Mouse (Mus musculus): Measurements from ENCODE around the gene Slfn9.
"Not testable (repeated sequence)": the region's sequence is repeated elsewhere in the genome, so short reads cannot be mapped to it uniquely, and the experiment has no call there.

The Slfn9 gene

DNA sequence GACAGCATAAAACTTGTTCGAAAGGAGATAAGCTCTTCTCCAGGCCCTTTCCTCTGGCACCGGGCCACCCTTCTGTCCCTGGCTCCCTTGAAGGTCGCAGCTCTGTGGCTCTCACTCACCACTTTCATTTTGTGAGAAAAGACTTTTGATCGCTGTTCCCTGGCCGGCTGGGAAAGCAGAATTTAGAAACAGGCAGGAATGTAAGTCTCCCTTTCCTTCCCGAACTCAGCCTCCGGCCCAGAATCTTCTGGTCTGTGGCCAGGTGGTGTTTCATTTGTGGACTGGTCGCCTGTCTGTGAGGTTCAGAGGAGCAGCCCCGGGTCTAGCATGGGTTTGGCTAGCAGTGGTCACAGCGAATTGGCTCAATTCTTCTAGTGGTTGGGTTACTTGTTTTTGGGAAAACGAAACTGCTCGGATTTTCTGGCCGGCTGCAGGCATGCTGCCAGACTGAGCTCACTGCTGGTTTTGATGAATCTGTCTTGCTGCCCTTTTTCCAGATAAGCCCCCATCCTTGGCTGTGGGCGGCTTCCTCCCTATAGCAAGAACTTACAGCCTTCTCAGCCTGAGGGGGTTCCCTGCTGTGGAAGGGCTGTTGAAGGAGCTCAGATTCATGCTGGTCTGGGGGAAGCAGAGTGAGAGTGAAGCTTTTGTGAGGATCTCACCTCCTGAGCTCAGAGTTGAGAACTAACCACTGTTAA lies at the start of gene Slfn9:
Gene Slfn9 (minus strand): TSS at position 362 of the 698 bp plus-strand sequence.
- in situ Hi-C loops (cut with MboI; ENCODE audit: low pct_unique_long_range_greater_than_20kb in 1 of 2, low sequenced_read_pairs in 2 of 2, unreplicated experiment in 1 of 2) = no loop called here

DNA sequence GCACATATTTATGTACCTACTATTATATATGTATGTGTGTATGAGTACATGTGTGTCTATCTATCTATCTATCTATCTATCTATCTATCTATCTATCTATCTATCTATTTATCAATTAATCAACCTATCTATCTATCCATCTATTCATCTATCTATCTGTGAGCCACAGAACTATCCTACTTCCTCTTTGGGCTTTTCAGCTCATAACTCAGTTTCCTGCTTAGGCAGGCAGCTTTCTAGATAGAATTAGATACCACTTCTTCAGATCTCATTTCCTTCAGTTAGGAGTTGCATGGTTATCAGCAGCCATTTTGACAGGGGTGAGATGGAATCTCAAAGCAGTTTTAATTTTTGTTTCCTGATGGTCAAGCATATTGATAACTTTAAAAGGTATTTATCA lies 49.4 kb upstream of the Slfn9 start:
- in situ Hi-C loops (cut with MboI; ENCODE audit: low pct_unique_long_range_greater_than_20kb in 1 of 2, low sequenced_read_pairs in 2 of 2, unreplicated experiment in 1 of 2) = loop anchor here in 1 of 2 experiments (25.0 kb wide), 1 partner anchor 146 kb away; the partner anchor contains the start of genes Slfn3 and Slfn4

DNA sequence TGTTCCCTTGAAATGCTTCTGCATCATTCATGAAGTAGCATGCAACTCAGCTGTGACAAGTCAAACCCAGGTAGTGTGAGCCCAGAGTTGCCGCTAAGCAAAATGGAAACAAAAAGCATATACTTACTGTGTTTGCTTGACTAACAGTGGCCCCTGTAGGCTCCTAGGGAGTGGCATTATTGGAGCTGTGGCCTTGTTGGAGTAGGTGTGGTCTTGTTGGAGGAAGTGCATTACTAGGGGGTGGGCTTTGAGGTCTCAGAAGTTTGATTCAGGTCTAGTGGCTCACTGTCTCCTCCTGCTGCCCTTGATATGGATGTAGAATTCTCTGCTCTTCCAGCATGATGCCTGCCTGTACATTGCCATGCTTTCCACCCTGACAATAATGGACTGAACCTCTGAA lies 48.7 kb upstream of the Slfn9 start:
- in situ Hi-C loops (cut with MboI; ENCODE audit: low pct_unique_long_range_greater_than_20kb in 1 of 2, low sequenced_read_pairs in 2 of 2, unreplicated experiment in 1 of 2) = loop anchor here in 1 of 2 experiments (25.0 kb wide), 1 partner anchor 147 kb away; the partner anchor contains the start of genes Slfn3 and Slfn4

DNA sequence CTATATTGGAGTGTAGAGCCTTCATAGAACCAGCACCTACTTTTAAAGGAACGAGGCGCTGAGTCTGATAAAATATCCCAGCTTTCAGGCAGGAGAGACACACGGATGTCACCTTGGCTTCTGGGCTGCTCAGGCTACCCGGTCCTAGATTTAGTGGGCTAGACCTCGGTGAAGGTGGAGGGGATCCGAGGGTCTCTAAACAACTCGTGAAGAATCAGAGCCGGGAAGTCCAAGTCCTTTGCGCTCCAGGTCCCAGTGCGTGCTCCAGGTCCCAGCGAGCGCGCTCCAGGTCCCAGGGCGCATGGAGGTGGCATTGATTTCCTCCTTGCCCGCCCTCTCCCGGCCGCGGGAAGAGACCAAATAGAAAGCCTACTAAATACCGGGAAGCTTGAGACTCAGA lies 48.2 kb upstream of the Slfn9 start:
- in situ Hi-C loops (cut with MboI; ENCODE audit: low pct_unique_long_range_greater_than_20kb in 1 of 2, low sequenced_read_pairs in 2 of 2, unreplicated experiment in 1 of 2) = loop anchor here in 1 of 2 experiments (25.0 kb wide), 1 partner anchor 148 kb away; the partner anchor contains the start of genes Slfn3 and Slfn4

DNA sequence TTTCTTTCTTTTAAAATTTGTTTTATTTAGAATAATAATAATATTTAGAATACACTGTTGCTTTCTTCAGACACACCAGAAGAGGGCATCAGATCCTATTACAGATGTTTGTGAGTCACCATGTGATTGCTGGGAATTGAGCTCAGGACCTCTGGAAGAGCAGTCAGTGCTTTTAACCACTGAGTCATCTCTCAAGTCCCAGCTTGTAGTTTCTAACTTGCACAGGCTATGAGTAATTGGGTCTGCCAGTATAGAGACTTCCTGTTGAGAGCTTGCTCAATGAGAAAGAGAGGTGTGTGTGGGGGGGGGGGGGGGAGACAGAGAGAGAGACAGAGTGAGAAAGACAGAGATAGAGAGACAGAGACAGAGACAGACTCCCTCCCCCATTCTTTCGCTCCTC lies 47.5 kb upstream of the Slfn9 start:
- in situ Hi-C loops (cut with MboI; ENCODE audit: low pct_unique_long_range_greater_than_20kb in 1 of 2, low sequenced_read_pairs in 2 of 2, unreplicated experiment in 1 of 2) = loop anchor here in 1 of 2 experiments (25.0 kb wide), 1 partner anchor 148 kb away; the partner anchor contains the start of genes Slfn3 and Slfn4

DNA sequence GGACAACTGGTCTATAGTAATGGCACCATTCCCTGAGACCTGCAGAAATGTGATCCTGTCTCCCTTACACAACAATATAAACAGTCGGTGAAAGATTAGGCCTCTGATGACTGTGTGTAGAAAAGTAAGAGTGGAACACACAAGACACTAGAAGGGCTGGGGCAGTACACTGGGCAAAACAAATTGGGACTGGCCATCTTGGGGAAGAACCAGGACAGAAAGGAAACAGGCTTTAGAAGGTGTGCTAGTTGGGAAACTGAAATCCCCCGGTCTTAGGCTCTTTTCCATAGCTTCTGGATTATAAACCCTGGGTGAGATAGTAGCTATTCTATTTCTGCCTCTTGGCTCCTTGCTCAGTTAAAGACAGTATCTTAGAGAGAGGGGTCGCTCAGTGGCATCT lies 47.1 kb upstream of the Slfn9 start:
- in situ Hi-C loops (cut with MboI; ENCODE audit: low pct_unique_long_range_greater_than_20kb in 1 of 2, low sequenced_read_pairs in 2 of 2, unreplicated experiment in 1 of 2) = loop anchor here in 1 of 2 experiments (25.0 kb wide), 1 partner anchor 149 kb away; the partner anchor contains the start of genes Slfn3 and Slfn4

DNA sequence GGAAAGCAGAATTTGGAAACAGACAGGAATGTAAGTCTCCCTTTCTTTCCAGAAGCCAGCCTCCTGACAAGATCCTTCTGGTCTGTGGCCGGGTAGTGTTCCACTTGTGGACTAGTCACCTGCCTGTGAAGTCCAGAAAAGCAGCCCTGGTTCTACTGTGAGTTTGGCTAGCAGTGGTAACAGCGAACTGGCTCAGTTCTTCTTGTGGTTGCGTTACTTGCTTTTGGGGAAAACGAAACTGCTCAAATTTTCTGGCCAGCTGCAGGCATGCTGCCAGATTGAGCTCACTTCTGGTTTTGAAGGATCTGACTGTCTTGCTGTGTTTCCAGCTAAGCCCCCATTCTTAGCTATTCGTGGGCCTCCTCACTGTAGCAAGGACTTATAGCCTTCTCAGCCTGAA lies 29.0 kb upstream of the Slfn9 start, which contains the start of gene Slfn8:
Gene Slfn8 (minus strand): TSS at position 190 of the 400 bp plus-strand sequence.
- in situ Hi-C loops (cut with MboI; ENCODE audit: low pct_unique_long_range_greater_than_20kb in 1 of 2, low sequenced_read_pairs in 2 of 2, unreplicated experiment in 1 of 2) = no loop called here

DNA sequence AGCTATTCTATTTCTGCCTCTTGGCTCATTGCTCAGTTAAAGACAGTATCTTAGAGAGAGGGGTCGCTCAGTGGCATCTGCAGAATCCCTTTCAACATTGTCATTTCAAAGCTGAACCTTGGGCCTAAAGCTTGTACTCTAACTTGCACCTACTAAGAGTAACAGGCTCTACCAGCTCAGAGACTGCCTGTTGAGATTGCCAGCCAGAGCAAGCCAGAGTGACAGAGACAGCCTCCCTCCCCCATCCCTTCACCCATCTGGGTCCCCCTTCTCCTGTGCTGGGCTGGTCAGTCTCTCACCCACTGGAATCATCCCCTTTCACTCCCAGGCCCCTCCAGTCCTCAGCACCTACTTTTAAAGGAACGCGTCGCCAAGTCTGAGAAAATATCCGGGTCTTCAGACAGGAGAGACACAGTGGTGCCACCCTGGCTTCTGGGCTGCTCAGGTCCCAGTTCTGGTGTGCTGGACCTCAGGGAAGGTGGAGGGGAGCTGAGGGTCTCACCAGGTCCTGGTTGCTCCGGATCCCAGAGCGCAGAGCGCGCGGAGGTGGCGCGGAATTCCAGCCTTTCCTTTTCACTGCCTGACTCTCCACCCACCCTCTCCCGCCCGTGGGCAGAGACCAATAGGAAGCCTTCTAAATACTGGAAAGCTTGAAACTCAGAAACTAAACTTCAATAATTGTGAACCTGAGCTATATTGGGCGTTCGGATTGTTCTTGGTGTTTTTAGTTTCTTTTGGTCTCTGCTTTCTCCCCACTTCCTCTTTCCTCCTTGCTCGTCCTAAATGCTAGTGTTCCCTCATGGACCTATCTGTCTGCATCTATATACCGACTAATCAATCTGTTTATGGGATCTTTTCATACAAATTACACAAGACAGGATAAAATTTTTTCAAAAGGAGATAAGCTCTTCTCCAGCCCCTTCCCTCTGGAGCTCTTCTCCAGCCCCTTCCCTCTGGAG lies 28.2 kb upstream of the Slfn9 start:
- in situ Hi-C loops (cut with MboI; ENCODE audit: low pct_unique_long_range_greater_than_20kb in 1 of 2, low sequenced_read_pairs in 2 of 2, unreplicated experiment in 1 of 2) = not testable (repeated sequence)

DNA sequence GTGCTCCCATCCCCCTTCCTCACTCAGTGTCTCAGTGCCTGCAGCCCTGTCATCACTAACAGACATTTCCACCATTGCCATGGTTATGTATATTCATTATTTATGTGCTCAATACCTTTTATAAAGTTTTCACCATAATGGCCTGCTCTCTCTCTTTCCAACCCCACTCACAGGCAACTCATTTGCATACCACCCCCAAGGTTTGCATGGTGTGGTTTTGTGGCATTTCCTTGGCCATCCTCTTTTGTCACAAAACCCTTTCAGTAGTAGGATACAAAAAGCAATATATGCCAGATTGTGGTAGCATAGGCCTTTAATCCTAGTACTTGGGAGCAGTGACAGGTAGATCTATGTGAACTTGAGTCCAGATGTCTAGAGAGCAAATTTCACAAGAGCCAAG lies 24.5 kb upstream of the Slfn9 start:
- in situ Hi-C loops (cut with MboI; ENCODE audit: low pct_unique_long_range_greater_than_20kb in 1 of 2, low sequenced_read_pairs in 2 of 2, unreplicated experiment in 1 of 2) = no loop called here

DNA sequence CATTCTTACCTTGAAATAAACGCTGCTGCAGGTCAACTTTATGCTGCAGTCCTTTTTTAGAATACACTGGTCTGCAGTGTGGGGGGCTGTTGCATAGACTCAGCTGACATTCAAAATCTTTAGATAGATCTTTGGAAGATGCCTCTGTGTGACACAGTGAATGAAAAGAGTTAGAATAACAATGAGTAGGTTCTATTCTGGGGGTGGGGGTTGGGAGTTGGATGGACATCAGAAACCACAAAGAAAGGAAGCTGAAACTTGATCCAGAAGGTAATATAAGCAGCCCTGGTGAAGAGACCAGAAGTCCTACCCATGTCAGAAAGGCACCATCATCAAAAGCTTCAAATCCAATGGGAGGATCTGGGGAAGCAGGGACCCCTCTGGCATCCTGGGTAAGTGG lies 21.7 kb upstream of the Slfn9 start:
- in situ Hi-C loops (cut with MboI; ENCODE audit: low pct_unique_long_range_greater_than_20kb in 1 of 2, low sequenced_read_pairs in 2 of 2, unreplicated experiment in 1 of 2) = no loop called here

DNA sequence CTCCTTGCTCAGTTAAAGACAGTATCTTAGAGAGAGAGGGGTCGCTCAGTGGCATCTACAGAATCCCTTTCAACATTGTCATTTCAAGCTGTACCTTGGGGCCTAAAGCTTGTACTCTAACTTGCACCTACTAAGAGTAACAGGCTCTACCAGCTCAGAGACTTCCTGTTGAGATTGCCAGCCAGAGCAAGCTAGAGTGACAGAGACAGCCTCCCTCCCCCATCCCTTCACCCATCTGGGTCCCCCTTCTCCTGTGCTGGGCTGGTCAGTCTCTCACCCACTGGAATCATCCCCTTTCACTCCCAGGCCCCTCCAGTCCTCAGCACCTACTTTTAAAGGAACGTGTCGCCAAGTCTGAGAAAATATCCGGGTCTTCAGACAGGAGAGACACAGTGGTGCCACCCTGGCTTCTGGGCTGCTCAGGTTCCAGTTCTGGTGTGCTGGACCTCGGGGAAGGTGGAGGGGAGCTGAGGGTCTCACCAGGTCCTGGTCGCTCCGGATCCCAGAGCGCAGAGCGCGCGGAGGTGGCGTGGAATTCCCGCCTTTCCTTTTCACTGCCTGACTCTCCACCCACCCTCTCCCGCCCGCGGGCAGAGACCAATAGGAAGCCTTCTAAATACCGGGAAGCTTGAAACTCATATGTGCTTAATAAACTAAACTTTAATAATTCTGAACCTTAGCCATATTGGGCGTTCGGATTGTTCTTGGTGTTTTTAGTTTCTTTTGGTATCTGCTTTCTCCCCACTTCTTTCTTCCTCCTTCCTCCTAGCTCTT lies 831 bp downstream of the Slfn9 start:
- in situ Hi-C loops (cut with MboI; ENCODE audit: low pct_unique_long_range_greater_than_20kb in 1 of 2, low sequenced_read_pairs in 2 of 2, unreplicated experiment in 1 of 2) = not testable (repeated sequence)

DNA sequence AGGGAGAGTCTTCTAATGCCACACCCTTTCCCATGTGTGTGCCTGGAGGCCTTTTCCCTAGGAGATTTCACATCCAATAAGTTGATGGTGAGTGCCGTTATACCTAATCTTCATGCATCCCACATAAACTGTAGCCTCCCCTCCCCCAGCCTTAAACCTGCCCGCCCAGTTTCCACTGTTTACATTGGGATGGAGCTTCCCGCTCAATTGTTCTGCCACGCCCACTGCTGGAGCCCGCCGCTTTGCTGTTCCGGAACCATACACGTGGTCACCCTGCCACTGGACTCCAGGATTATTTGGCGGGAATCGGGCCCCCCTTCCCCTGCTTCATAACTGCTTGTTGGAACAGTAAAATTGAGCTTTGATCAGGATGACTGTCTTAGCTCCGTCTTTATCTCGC lies 2.3 kb downstream of the Slfn9 start:
- in situ Hi-C loops (cut with MboI; ENCODE audit: low pct_unique_long_range_greater_than_20kb in 1 of 2, low sequenced_read_pairs in 2 of 2, unreplicated experiment in 1 of 2) = no loop called here

DNA sequence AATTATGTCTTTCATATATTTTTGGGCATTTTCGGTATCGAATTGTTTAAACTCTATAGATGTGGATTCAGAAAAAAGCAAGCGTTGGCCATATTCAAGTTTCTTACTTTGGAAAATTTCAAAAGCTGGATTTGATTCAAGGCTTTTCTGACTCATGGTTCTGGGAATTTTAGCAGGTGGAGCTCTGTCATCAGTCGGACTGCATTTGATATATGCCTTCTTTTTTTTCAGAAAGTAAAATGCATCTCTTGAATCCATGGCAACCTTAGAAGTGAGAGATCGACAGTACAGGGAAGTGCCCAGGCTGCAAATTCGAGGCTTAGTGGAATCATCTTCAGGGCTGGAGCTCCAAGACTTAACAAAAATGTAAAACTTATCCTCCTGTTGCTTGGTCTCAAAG lies 4.0 kb downstream of the Slfn9 start:
- in situ Hi-C loops (cut with MboI; ENCODE audit: low pct_unique_long_range_greater_than_20kb in 1 of 2, low sequenced_read_pairs in 2 of 2, unreplicated experiment in 1 of 2) = no loop called here

DNA sequence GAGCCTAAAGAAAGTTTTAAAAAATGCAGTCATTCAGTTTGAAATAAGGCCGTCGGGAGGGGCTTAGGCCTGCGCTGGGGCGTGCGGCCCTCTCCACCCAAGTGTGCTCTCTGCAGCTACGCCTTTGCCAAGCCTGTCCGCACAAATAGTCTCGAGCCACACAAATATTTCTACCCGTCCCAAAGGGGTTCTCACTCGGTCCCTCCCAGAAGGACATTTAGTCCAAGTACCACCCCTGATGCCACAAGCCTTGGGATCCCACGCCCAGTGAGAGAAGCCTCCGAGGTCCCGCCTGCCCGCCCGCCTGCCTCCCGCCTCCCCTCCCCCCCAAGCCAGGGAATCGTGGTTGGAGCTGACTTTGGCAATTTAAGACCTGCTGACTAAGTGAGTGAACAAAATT lies 8.4 kb downstream of the Slfn9 start:
- in situ Hi-C loops (cut with MboI; ENCODE audit: low pct_unique_long_range_greater_than_20kb in 1 of 2, low sequenced_read_pairs in 2 of 2, unreplicated experiment in 1 of 2) = no loop called here

DNA sequence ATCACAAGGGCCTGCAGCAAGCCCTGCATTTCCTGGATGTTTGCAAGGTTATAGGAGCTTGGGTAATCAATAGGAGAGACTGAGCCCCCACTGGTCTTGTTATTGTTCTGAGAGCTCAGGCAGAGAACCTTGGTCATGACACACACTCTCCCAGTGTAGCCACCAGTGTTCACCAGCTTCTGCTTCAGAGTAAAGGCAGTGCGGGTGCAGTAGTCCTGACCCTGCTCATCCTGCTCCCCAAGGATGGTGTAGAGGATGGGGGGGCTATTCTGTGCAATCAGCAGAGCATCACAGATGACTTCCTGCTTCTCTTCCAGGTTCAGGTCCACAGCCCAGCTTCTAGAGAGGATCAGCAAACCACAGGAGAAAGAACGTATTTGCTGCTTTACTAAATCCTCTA lies 9.2 kb downstream of the Slfn9 start:
- in situ Hi-C loops (cut with MboI; ENCODE audit: low pct_unique_long_range_greater_than_20kb in 1 of 2, low sequenced_read_pairs in 2 of 2, unreplicated experiment in 1 of 2) = not testable (repeated sequence)

DNA sequence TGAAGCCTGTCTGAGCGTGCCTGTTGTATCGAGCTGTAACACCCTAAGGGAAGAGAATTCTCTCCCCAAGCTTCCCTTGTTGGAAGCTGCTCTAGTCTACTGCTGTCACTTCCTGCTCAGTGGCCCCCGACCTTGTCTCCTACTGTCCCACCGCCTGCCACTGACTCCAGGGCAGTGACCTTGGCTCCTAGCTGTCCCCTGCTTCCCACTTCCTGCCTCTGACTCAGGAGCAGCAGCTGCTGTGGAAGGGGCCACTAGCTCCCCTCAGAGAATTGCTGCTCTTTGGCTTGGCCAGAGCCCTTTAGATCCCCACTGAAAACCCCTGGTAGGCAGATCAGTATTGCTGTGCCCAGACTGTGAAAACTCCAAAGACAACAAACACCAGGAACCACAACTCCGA lies 17.7 kb downstream of the Slfn9 start:
- in situ Hi-C loops (cut with MboI; ENCODE audit: low pct_unique_long_range_greater_than_20kb in 1 of 2, low sequenced_read_pairs in 2 of 2, unreplicated experiment in 1 of 2) = no loop called here

DNA sequence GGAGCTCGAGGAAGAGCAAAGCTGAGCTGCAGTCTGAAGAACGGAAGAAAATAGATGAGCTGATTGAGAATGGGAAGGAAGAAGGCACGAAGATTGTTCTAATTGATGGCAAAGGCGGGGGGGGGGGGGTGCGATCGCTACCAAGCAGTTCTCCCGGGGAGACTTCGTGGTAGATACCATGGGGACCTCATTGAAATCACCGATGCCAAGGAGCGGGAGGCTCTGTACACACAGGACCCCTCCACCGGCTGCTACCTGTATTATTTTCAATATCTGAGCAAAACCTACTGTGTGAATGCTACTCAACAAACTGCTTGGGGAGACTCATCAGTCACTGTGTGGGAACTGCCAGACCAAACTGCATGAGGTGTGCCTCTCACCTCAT lies 20.0 kb downstream of the Slfn9 start:
- in situ Hi-C loops (cut with MboI; ENCODE audit: low pct_unique_long_range_greater_than_20kb in 1 of 2, low sequenced_read_pairs in 2 of 2, unreplicated experiment in 1 of 2) = no loop called here

DNA sequence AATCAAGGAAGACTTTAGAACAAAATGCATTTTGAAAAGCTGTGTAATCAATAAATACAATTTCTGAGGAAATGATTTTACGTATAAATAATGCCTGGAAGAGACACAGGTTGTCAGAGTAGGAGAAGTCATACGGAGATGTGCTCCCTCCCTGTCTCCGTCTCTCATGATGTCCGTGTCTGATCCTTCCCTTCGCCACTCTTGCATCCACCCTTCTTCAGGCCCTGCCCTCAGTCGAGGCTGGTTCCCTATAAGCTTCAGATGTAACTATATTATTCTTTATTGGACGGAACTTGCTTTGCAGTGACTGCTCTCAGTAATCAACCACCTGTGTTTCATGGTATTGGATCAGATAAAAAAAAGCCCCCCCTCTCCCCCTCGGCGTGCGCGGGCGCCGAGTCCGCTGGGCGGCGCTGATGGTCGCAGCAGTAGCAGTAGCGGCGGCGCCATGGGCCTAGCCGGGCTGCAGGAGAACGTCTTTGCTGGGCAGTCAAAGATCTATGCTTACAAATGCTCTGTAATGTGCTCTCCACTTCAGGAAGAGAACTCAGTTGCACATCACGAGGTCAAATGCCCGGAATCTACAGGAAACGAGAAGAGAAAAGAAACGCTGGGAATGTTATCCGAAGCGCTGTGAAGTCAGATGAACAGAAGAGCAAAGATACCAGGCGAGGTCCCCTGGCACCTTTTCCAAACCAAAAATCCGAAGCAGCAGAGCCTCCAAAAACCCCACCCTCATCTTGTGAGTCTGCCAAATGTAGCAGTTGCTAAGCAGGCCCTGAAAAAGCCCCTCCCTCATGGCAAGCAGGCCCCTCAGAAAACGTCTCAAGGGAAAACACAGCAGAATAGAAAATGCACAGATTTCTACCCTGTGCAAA lies 20.7 kb downstream of the Slfn9 start:
- in situ Hi-C loops (cut with MboI; ENCODE audit: low pct_unique_long_range_greater_than_20kb in 1 of 2, low sequenced_read_pairs in 2 of 2, unreplicated experiment in 1 of 2) = no loop called here
